Mouse (Mus musculus) CH12F3 (cell line): ENCODE data around the gene Rps23.

Source experiments
- in situ Hi-C: fragments of 300-500 bp; cut with MboI; formaldehyde crosslinking; loops from 2 replicates; pipeline ENCODE4 v1.14.3; 2020; ENCODE audit warnings: low sequenced_read_pairs

Rps23 gene

DNA sequence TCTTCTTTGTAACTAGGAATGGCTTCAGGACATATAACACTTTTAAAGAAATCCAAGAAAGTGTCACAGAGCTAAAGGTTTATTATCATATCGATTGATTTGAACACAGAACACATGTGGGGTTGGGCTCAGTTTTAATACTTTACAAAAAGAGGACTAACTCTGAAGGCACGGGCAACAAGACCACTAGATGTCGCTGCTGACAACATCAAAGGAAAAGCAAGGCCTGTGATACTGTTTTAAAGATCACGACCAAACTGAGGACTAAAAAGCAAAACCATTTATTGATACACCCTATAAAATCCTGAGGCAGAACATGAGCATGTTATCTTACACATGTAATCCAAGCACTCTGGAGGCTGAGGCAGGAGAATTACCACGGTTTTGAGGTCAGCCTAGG, 7.1 kb downstream of the Rps23 start:
- in situ Hi-C loops: loop anchor here (25.0 kb wide), 1 partner anchor 707 kb away; no protein-coding TSS in a partner anchor

DNA sequence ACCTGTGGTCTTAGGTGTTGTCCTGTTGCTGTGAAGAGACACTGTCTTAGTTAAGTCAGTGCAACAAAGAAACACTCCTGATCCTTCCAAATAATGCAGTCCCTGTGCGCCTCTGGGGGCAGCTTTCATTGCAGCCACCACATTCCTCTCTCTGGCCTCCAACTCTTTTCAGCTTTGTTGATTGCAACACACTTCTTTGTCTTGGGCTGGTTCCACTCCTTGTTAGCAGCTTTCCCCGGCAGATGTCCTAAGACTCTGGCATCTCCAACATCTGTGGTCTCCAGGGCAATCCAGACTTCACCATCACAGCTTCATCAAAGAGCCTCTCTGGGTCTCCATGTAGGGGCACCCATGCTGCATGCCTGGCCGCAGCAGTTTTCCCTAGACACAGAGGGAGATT, 10.5 kb downstream of the Rps23 start:
- in situ Hi-C loops: loop anchor here (25.0 kb wide), 1 partner anchor 704 kb away; no protein-coding TSS in a partner anchor

DNA sequence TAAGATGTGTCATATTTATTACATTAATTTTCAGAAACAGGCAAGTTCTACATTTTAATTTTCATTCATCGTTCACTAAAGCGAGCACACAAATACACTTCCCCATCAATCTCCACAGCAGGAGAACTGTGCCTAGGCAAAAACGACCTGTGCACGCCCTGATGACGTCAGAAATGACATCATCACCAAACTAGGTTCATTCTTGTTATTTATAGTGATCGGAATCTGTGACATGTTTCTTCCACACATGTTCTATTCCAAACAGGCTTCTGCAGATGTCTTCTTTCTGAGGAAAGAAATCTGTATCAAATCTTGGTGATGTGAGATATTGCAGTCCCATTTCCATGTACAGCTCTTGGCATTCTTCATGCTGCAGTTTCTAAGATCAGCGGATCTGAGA, 13.1 kb downstream of the Rps23 start:
- in situ Hi-C loops: loop anchor here (25.0 kb wide), 1 partner anchor 701 kb away; no protein-coding TSS in a partner anchor

DNA sequence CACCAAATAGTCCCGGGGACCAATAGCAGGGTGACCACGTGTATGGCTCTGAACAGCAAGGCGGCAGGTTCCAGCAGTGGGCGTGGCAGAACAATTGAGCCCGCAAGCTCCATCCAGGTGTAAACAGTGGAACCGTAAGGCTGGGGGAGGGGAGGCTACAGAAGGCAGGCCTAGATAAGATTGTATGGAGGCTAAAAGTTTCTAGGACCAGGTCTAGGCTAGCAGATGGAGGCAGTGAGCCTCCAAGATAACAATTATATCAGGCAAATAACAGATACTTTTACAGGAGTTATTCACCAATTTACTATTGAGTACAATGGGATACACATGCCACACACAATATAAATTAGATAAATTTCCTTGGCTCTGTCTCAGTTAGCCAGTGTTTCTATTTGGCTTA, 16.4 kb downstream of the Rps23 start:
- in situ Hi-C loops: loop anchor here (25.0 kb wide), 1 partner anchor 698 kb away; no protein-coding TSS in a partner anchor

DNA sequence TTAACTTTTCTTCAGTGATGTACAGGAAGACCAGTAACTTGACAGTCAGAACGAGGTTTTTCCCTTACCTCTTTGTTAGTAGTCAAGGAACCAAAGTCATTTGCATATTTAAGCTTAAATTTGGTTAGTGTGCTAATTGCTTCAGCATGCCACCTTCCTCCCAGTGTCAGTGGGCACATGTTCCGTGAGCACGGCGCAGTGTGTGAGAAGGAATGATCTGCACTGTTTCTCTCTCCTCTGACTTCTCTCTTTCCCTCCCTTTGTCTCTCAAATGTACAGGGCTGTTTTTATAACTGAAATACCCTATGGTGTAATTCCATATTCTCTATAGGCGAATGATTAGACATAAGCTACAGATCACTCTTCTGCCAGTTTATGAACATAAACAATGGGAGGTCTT, 16.8 kb downstream of the Rps23 start:
- in situ Hi-C loops: loop anchor here (25.0 kb wide), 1 partner anchor 698 kb away; no protein-coding TSS in a partner anchor

DNA sequence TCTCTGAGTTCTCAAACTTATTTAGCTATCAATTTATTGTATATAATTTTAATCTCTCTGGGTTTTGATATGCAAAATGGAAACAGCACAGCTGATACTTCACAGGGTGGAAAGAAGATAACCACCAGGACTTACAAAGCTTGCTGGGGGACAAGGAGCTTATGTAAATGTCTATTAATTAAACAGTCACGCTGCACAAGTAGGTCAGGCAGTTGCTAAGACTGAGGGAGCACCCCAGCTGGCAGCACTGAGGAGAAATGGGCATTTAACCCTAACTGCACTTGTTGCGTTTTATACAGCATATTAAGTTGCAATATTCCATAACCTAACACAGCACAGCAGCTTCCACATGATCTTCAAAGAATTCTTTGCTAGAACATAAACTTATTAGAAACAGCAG, 36.1 kb downstream of the Rps23 start:
- in situ Hi-C loops: no loop called here

DNA sequence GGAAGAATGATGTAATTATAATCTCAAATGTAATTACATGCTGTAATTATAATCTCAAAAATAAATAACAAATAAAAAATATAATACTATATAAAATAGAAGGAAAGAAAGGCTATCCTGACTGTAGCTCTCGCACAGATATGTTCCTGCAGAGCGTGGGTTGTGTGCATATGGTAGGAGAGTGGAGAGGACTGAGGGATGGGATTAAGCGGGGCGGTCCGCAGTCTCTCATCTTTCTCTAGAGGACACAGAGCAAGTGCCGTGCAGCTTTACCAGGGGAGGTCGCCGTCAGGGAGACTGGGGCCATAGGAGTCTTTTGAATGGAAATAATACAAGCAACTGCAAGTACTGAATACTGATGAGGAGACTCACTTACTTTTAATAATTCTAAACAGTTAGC, 37.8 kb downstream of the Rps23 start:
- in situ Hi-C loops: no loop called here

DNA sequence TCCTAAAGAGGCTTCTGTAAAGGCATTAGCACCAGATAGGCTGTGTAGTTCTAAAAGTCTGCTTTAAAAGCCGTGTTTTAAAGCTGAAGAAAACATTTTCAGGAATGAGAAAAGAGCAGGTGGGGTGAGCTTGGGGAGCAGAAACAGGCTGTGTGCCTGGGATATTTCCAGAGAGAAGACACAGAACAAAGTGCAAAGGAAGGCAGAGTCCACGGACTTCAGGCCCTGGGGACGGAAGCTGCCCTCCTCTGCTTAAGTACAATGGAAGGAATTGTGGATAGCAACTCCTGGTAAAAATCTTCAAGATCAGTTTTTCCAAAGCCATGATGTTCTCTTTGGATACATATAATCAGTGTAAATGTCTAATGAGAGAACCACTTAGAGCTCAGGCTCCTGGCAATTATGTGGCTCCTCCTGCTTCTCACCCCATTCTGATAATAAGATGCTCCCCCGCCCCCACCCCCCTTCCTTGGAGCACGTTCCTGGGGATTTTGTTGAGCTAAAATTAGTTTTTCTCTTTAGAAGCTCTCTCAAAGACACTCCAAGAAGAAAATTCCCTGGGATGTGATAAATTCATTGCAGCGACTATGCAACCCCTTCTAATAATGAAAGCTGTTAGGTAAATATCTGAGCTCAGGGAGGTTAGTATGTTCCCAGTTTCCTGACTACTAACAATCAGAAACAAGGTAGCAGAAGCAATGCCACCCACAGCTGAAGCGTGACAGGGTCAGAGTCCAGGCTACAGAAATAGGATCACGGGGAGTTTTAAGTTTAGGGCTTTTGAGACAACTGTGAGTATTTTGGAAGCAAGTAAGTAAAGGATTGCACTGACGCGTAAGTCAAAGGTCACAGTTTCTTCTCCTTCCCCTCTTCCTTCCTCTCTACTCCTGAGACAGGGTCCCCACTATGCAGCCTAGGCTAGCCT, 40.3 kb downstream of the Rps23 start:
- in situ Hi-C loops: no loop called here

DNA sequence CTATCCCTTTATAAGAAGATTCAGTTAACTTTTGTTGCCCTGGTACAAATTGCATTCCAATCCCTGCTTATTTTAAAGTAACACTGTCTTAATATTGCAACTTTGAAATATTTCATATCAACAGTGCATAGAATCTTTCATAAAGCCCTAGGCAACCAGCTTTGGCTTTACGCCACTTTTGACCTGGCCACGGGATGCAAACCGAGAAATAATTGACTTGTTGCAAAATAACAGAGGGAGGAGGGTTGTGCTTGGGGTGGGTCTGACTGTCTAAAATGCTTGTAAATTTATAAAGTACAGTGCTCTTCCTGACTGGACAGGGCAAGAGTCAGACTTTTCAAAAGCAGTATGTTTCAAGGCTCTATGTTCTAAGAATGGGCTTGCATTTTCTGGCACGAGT, 41.8 kb downstream of the Rps23 start:
- in situ Hi-C loops: no loop called here

DNA sequence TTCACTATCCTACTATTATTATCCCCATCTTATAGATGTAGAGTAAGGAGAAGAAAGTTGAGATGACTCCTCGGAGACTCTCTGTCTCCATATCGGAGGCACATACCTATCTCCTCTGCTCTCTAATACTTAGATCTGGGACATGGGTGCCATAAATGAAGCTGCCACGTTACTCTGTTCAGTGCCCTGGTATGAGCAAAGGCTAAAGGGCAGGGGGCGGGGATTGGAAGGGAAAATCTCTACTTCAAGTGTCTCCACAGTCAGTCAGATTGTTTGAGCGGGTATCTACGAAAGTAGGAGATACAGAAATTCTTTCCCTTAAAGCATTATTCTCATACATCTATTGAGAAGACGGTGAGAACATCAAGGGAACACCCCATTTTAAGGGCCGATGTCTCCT, 43.2 kb downstream of the Rps23 start:
- in situ Hi-C loops: no loop called here

DNA sequence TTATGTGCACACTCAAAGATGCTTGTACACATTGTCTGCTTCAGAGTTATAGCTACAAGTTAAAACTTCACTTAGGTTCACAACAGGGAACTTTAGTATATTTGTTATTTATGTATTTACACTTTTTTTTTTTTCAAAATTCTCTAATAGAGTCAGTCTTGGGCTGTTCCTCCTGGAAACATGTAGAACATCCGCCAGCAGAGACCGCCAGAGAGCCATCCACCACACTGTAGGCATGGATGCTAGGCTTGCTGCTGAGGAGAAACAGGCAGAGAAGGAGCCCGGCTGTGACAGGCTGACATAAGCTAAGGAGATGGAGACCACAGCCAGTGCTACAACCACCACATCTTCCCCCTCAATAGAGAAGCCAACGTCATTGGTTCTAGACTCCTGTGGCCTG, 44.7 kb downstream of the Rps23 start:
- in situ Hi-C loops: no loop called here

DNA sequence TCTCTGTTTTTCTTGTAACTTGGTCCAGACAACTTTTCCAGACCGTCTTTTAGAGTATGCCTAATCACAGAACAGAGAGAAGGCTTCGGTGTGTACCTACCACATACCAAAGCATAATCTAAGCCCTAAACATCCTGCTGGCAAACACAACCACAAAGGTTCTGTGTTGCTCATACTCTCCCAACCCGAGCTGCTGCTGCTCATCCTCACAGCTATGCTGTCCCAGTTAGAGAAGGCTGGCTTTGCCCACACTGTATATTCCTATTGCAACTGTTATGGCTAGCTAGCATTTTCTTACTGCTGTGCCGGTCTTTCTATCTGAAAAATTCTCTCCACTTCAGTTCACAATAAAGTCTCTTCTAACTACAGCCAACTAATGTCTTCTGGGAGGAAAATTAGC, 46.2 kb downstream of the Rps23 start:
- in situ Hi-C loops: no loop called here

DNA sequence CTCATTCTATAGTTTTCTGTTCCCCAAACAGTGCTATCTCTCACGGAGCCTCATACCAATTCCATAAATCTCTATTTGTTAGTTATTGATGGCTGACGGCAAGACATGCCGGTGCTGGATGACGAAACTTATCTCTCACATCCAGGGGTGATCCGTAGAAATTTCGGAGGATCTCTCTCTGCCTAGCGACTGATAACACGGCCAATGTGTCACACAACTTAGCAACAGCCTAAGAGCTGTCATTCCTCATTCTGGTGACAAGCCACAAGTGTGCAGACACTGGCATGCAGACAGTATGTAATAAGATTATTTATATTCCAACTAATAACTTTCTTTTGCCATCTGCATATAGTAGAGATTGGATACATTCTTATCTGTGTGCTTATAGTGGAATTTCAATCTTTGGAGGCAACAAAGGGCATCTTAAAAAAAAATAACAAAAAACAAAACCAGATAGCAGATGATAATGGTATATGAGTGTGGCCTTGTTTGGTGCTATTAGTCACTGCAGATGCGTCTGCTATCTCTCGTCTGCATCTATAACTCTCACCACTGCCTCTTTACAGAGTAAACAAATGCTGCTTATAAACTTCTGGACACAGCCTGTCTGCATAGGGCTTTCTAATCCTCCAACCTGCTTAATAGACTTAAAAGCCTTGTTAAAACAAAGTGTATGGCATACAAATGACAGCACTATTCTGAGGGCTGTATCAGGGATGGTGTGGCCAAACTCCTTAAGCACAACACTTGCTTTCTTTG, 47.7 kb downstream of the Rps23 start:
- in situ Hi-C loops: no loop called here

DNA sequence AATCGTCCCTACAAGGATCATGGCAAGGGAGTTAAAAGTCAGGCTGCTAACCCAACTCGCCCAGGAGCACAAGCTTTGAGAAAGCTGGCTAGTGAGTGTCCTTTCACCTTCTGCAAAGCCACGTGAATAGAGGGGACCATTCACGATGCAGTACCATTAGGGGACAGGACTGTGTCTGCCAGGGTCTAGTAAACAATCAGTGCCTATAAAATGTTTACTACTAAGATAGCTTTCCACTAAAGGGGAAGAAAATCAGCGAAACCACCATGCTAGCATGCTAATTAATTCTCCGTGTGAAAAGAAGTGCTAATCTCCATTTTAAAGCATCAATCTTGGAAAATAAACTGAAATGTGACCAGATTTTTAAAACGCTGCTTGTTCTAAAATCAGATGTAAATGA, 50.7 kb downstream of the Rps23 start:
- in situ Hi-C loops: no loop called here
